Mouse (Mus musculus) cerebellum, adult 2 months (tissue): ENCODE results near the gene Wdpcp.

ENCODE experiments used
- CTCF ChIP-seq: fragments of 200-500 bp; IDR thresholded peaks from 2 replicates; pipeline ENCODE4 v1.5.1; 2011; ENCODE audit warnings: low read depth, mild to moderate bottlenecking, control low read depth, low read length, moderate library complexity, borderline replicate concordance; ENCODE audit not compliant: insufficient read depth
- POLR2A ChIP-seq: fragments of 200-500 bp; IDR thresholded peaks from 2 replicates; pipeline ENCODE4 v1.6.1; 2011; ENCODE audit warnings: low read length, control low read depth, borderline replicate concordance; ENCODE audit not compliant: insufficient read depth

- TF ChIP-seq CTCF: no peak
- TF ChIP-seq POLR2A: no peak
These were observed 43.2 kb upstream of the Wdpcp start for GRCm38 (mm10) chr11:21528676-21529394.
